In the genomic region with DNA sequence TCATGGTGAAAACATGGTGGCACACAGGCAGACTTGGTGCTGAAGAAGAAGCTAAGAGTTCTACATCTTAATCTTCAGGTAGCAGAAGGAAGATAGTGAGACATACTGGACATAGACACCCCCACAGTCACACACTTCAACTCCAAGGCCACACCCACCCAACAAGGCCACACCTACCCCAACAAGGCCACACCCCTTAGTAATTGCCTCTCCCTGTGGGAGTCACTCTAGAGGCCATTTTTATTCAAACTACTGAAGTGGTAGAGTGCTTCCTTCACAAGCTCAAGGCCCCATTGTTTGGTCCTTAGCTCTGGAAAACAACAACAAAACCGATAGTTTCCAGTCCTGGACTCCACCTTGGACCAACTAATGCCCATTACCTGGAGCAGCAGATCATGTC, we compare ENCODE assay signal across 21 mouse cellular contexts. TPM values are rescaled to one million over a fixed set of nuclear protein-coding genes. Genes with fewer than 3 reads are reported as not detected.
"Had no signal": no experiment of that assay in that cellular context is flagged by ENCODE, and none has a peak within 500 bp of the region (broad histone marks: within the 10 kb centered on the region; RNA-seq: fewer than 3 reads in every experiment).

No protein-coding gene starts in this region.

- ATAC-seq: liver, postnatal 0 days; midbrain, embryonic 13.5 days; midbrain, embryonic 15.5 days had no signal

- H3K4me1 ChIP-seq: liver, embryonic 15.5 days; stomach, embryonic 15.5 days had no signal

- H3K9ac ChIP-seq: liver, embryonic 15.5 days; liver, postnatal 0 days; lung, embryonic 14.5 days; midbrain, embryonic 13.5 days; midbrain, embryonic 15.5 days; neural tube, embryonic 12.5 days; stomach, embryonic 15.5 days had no signal

- H3K27me3 ChIP-seq: midbrain, embryonic 15.5 days; neural tube, embryonic 12.5 days; stomach, embryonic 15.5 days had no signal

- DNase-seq: liver, postnatal 0 days; lung, embryonic 14.5 days; lung, postnatal 14 days; lung, postnatal 36 days; retina, postnatal 1 day; right cerebral cortex, adult 18-20 months; right cerebral cortex, postnatal 25 days; right cerebral cortex, postnatal 4 days; spleen, adult 18-20 months; thymus, postnatal 14 days; thymus, postnatal 36 days had no signal

- H3K4me2 ChIP-seq: liver, embryonic 15.5 days; lung, embryonic 14.5 days; midbrain, embryonic 11.5 days; midbrain, embryonic 13.5 days; midbrain, embryonic 15.5 days; neural tube, embryonic 12.5 days; stomach, embryonic 15.5 days had no signal

- H3K27ac ChIP-seq: liver, embryonic 15.5 days; macrophage; neural tube, embryonic 12.5 days; stomach, embryonic 15.5 days; stomach, postnatal 0 days had no signal

- H3K9me3 ChIP-seq: liver, embryonic 15.5 days; midbrain, embryonic 13.5 days; midbrain, embryonic 15.5 days; neural tube, embryonic 12.5 days; stomach, embryonic 15.5 days had no signal

- H3K4me3 ChIP-seq: liver, embryonic 15.5 days; megakaryocyte, embryonic 14.5 days; midbrain, embryonic 13.5 days; midbrain, embryonic 15.5 days; neural tube, embryonic 12.5 days; stomach, embryonic 15.5 days had no signal

- H3K36me3 ChIP-seq: liver, embryonic 15.5 days; midbrain, embryonic 15.5 days; stomach, embryonic 15.5 days had no signal

RNA-seq across cellular contexts. Expression of a gene that starts 31.2 kb away (rescaled TPM):
- polyA plus RNA-seq: liver, embryonic 15.5 days; liver, postnatal 0 days; lung, embryonic 14.5 days; macrophage; small intestine, adult 2 months had no signal
